Mouse (Mus musculus) brain, embryonic 14.5 days (tissue): ENCODE data around the gene Cdt1.

Source experiments
- CTCF ChIP-seq: fragments of 200-500 bp; IDR thresholded peaks from 2 replicates; pipeline ENCODE4 v1.5.1; 2012; ENCODE audit warnings: inconsistent platforms, mild to moderate bottlenecking, moderate library complexity, borderline replicate concordance; ENCODE audit not compliant: insufficient read depth, insufficient read length; ENCODE audit errors: extremely low read depth
- POLR2A ChIP-seq: fragments of 200-500 bp; IDR thresholded peaks from 2 replicates; pipeline ENCODE4 v1.6.1; 2012; ENCODE audit warnings: mild to moderate bottlenecking, inconsistent platforms, borderline replicate concordance; ENCODE audit not compliant: poor library complexity, insufficient read depth, insufficient read length, severe bottlenecking; ENCODE audit errors: extremely low read depth

- TF ChIP-seq POLR2A (no peak), CTCF (no peak)
Measured at GRCm38 (mm10) chr8:122568881-122569309, 1.1 kb downstream of the Cdt1 start.
